Mouse (Mus musculus): Measurements from ENCODE around the gene Slc6a6.

GRCm38 (mm10) chr6:91674757-91675350 is 9.0 kb upstream of the Slc6a6 start:
- no peak for TF ChIP-seq POLR2A (IDR thresholded peaks at IDR 0.05; ENCODE audit: extremely low read depth, insufficient read depth, low read length)
- TF ChIP-seq CTCF (IDR thresholded peaks at IDR 0.05; ENCODE audit: low read depth, low read length) = no peak
